Mouse (Mus musculus): ENCODE measurements around the gene Mtfr1l. TPM values are rescaled to one million over a fixed set of nuclear protein-coding genes. Genes with fewer than 3 reads are reported as not detected.

Gene Mtfr1l
- polyA plus RNA-seq, 1 experiment from 2014 or later, result 137 TPM

DNA sequence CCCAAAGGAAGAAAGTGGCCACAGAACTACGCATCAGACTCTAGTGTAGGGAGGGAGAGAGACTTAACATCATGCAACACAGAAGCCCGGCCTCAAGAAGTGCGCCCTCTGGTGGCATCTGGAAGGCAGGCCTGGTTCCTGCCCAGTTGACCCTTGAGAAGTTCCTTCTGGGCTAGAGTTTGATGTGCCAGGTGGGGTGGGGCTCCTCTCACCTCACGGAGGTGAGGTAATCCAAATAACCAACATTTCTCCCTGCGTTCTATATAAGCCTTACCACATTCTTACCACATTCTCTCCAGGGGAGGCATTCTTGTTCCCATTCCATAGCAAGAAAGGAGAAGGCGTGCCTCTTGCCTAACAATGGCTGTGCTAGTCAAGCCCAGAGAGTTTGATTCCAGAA, 54.3 kb downstream of the Mtfr1l start:
- H3K9me3 ChIP-seq (replicated peaks; ENCODE audit: low read length), result no peaks in the 10 kb centered on the region
- DNase-seq (ENCODE audit: low spot score) (peak; percentile 83), ATAC-seq (replicated peaks; ENCODE audit: low FRiP score, low read depth) (0 out of 2 replicates have a peak, but pooled peaks have one; percentile 6)
- 23% methylated on average over 6 of the region's 6 CpGs for WGBS
- no peak overlapping the region for H3K4me2 ChIP-seq (ENCODE audit: low read length)
- H3K9ac ChIP-seq (ENCODE audit: low read depth, low read length), result no peak overlapping the region
- H3K4me1 ChIP-seq (replicated peaks; ENCODE audit: insufficient read depth, low read length), result no peaks in the 10 kb centered on the region
- H3K36me3 ChIP-seq (ENCODE audit: insufficient read depth, low read length), result no peaks in the 10 kb centered on the region
- no peak overlapping the region for H3K27ac ChIP-seq
- no peak overlapping the region for H3K4me3 ChIP-seq (replicated peaks; ENCODE audit: low read depth, low read length)
- peak; percentile 93 for TF ChIP-seq CTCF (IDR thresholded peaks at IDR 0.05; ENCODE audit: low read depth)
- H3K27me3 ChIP-seq (ENCODE audit: insufficient read depth, low read length), result no peaks in the 10 kb centered on the region

DNA sequence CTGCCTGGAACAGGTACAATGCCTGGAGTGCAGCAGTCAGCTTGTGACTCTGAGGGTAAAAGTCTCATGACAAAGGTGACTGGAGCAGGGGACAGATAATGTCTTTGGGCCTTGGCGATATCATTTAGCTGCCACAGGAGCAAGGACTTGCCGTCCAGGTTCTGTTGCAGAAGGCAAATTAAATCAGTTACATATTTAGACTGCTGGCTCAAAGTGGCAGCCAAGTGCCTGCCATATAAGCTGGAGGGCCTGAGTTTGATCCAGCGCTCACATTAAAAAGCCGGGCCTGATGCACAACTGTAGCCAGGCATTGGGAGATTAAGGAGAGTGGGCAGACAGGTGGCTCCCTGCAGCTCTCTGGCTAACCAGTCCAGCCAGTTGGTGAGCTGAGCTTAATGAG, 55.3 kb downstream of the Mtfr1l start:
- no peak overlapping the region for H3K4me3 ChIP-seq (replicated peaks; ENCODE audit: low read depth, low read length)
- no peaks in the 10 kb centered on the region for H3K27me3 ChIP-seq (ENCODE audit: insufficient read depth, low read length)
- H3K9ac ChIP-seq (ENCODE audit: low read depth, low read length), result no peak overlapping the region
- H3K9me3 ChIP-seq (replicated peaks; ENCODE audit: low read length), result no peaks in the 10 kb centered on the region
- WGBS, result 86% methylated on average over 4 of the region's 4 CpGs
- H3K36me3 ChIP-seq (ENCODE audit: insufficient read depth, low read length), result no peaks in the 10 kb centered on the region; the same call in 1 of the 2 replicates
- DNase-seq (ENCODE audit: low spot score) (no peak), ATAC-seq (replicated peaks; ENCODE audit: low FRiP score, low read depth) (no peak)
- H3K4me1 ChIP-seq (replicated peaks; ENCODE audit: insufficient read depth, low read length), result no peaks in the 10 kb centered on the region
- H3K4me2 ChIP-seq (ENCODE audit: low read length), result no peak overlapping the region
- H3K27ac ChIP-seq, result no peak overlapping the region
- no peak for TF ChIP-seq CTCF (IDR thresholded peaks at IDR 0.05; ENCODE audit: low read depth)

DNA sequence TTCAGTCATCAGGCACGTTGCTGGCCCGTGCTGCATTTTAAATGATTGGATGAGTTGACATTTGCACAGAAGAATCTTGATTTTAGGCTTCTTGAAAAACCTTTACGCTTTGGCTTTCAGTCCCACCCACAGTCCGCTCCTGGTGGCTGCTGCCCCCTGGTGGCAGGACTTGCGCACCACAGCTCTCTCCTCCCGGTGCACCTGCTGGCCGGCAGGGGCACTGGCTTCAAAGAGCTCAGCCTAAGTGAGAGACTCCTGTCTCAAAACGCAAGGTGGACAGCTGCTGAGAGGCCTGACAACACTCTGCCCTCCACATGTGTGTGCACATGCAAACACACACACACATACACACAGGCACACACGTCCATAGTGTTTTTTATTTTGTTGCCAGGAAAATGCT, 57.2 kb downstream of the Mtfr1l start:
- 3% methylated on average over 9 of the region's 9 CpGs for WGBS

DNA sequence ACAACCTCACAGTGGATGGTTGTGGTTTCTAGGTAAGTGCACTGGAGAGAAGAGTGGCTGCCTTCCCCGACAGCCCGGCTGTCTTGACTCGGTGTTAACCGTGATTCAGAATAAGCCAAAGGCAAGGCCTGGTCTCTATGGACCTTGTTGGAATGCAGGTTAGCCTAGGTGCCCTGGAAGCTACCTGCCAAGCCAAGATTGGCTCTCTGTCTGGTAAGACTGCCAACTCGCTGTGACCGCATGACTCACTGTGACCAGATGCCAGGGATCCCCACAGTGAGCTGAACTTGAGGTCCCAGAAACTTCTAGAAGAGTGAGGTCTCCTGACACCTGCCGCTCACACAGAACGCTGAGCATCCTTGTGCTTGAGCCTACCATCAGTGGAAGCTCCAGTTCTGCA, 58.3 kb downstream of the Mtfr1l start:
- Histone ChIP-seq H3K27me3 (ENCODE audit: insufficient read depth, low read length) (no peaks in the 10 kb centered on the region), H3K9me3 (replicated peaks; ENCODE audit: low read length) (no peaks in the 10 kb centered on the region), H3K9ac (ENCODE audit: low read depth, low read length) (no peak overlapping the region), H3K36me3 (ENCODE audit: insufficient read depth, low read length) (peaks cover 11% of the 10 kb centered on the region), H3K4me1 (replicated peaks; ENCODE audit: insufficient read depth, low read length) (no peaks in the 10 kb centered on the region), H3K4me2 (ENCODE audit: low read length) (no peak overlapping the region), H3K4me3 (replicated peaks; ENCODE audit: low read depth, low read length) (no peak overlapping the region), H3K27ac (no peak overlapping the region)
- WGBS, result 90% methylated on average over 8 of the region's 8 CpGs
- no peak for TF ChIP-seq CTCF (IDR thresholded peaks at IDR 0.05; ENCODE audit: low read depth)
- DNase-seq (ENCODE audit: low spot score), result no peak
- ATAC-seq (replicated peaks; ENCODE audit: low FRiP score, low read depth), result no peak

More for the DNA sequence above, 57.2 kb downstream of the Mtfr1l start:
- H3K9me3 ChIP-seq (replicated peaks; ENCODE audit: low read length), result no peaks in the 10 kb centered on the region
- no peak overlapping the region for H3K4me3 ChIP-seq (replicated peaks; ENCODE audit: low read depth, low read length)
- DNase-seq (ENCODE audit: low spot score) (peak; percentile 87), ATAC-seq (replicated peaks; ENCODE audit: low FRiP score, low read depth) (peak; percentile 67)
- no peak overlapping the region for H3K27ac ChIP-seq
- peak; percentile 100 for TF ChIP-seq CTCF (IDR thresholded peaks at IDR 0.05; ENCODE audit: low read depth)
- peaks cover 5% of the 10 kb centered on the region for H3K36me3 ChIP-seq (ENCODE audit: insufficient read depth, low read length)
- no peaks in the 10 kb centered on the region for H3K4me1 ChIP-seq (replicated peaks; ENCODE audit: insufficient read depth, low read length)
- no peaks in the 10 kb centered on the region for H3K27me3 ChIP-seq (ENCODE audit: insufficient read depth, low read length)
- no peak overlapping the region for H3K4me2 ChIP-seq (ENCODE audit: low read length)
- H3K9ac ChIP-seq (ENCODE audit: low read depth, low read length), result no peak overlapping the region

Small RNA genes lying within 50 kb of the gene (microRNA-seq; reads per million reads assigned to microRNA genes)
- not detected for gene Mir6403

Other genes with a start within 250 kb of the Mtfr1l start
- gene Pdik1l, start 247.5 kb downstream of the Mtfr1l start, polyA plus RNA-seq (2015; fragmentation: Nextera tagmentation; extraction: Ambion mirVana), result 12.5 and 14.1 TPM in 2 replicates
- gene Trim63, start 220.3 kb downstream of the Mtfr1l start, polyA plus RNA-seq (2015; fragmentation: Nextera tagmentation; extraction: Ambion mirVana), result 2.4 and 2.7 TPM in 2 replicates
- 0.48 and 0.82 TPM in 2 replicates for gene Slc30a2, start 192.2 kb downstream of the Mtfr1l start, polyA plus RNA-seq (2015; fragmentation: Nextera tagmentation; extraction: Ambion mirVana)
- gene Extl1, start 151.5 kb downstream of the Mtfr1l start, polyA plus RNA-seq (2015; fragmentation: Nextera tagmentation; extraction: Ambion mirVana), result 0.70 and 0.86 TPM in 2 replicates
- gene Pafah2, start 139.1 kb downstream of the Mtfr1l start, polyA plus RNA-seq (2015; fragmentation: Nextera tagmentation; extraction: Ambion mirVana), result 22.7 and 24.4 TPM in 2 replicates
- gene Stmn1, start 67.1 kb downstream of the Mtfr1l start, polyA plus RNA-seq (2015; fragmentation: Nextera tagmentation; extraction: Ambion mirVana), result 926 and 1,019 TPM in 2 replicates
- 5.4 and 5.7 TPM in 2 replicates for gene Paqr7, start 38.7 kb downstream of the Mtfr1l start, polyA plus RNA-seq (2015; fragmentation: Nextera tagmentation; extraction: Ambion mirVana)
- gene Aunip, start 24.4 kb downstream of the Mtfr1l start, polyA plus RNA-seq (2015; fragmentation: Nextera tagmentation; extraction: Ambion mirVana), result 5.2 and 7.0 TPM in 2 replicates
- 13.9 and 27.9 TPM in 2 replicates for gene Selenon, start 16.8 kb upstream of the Mtfr1l start, polyA plus RNA-seq (2015; fragmentation: Nextera tagmentation; extraction: Ambion mirVana)
- 3.2 and 3.4 TPM in 2 replicates for gene Man1c1, start 168.9 kb upstream of the Mtfr1l start, polyA plus RNA-seq (2015; fragmentation: Nextera tagmentation; extraction: Ambion mirVana)
- 21.2 and 21.3 TPM in 2 replicates for gene Ldlrap1, start 232.6 kb upstream of the Mtfr1l start, polyA plus RNA-seq (2015; fragmentation: Nextera tagmentation; extraction: Ambion mirVana)

All from kidney, postnatal 0 days (tissue).